Mouse (Mus musculus) neural tube, embryonic 15.5 days (tissue): ENCODE measurements around the gene Gm44511. TPM values are rescaled to one million over a fixed set of nuclear protein-coding genes. Genes with fewer than 3 reads are reported as not detected.
"Not testable (repeated sequence)": the region's sequence is repeated elsewhere in the genome, so short reads cannot be mapped to it uniquely, and the experiment has no call there.

Experiments
- ATAC-seq: fragments of 200-750 bp; cut with Nextera tagmentation; 2 replicates; pipeline ENCODE4 v1.8.0; 2017; ENCODE audit warnings: mild to moderate bottlenecking, moderate TSS enrichment, moderate library complexity; ENCODE audit not compliant: low FRiP score
- H3K27ac ChIP-seq: fragments of 300-500 bp; sonication (generic); replicated peaks from 2 replicates; pipeline ENCODE4 v1.5.1; 2015; ENCODE audit warnings: mild to moderate bottlenecking, inconsistent platforms
- H3K27me3 ChIP-seq: fragments of 300-500 bp; sonication (generic); replicated peaks from 2 replicates; pipeline ENCODE4 v1.6.1; 2015; ENCODE audit warnings: inconsistent platforms
- H3K36me3 ChIP-seq: fragments of 300-500 bp; sonication (generic); 2 replicates; pipeline ENCODE4 v1.6.1; 2015; ENCODE audit warnings: inconsistent platforms
- H3K4me1 ChIP-seq: fragments of 300-500 bp; sonication (generic); 2 replicates; pipeline ENCODE4 v1.6.1; 2015; ENCODE audit warnings: inconsistent platforms
- H3K4me2 ChIP-seq: fragments of 300-500 bp; sonication (generic); 2 replicates; pipeline ENCODE4 v1.6.1; 2015; ENCODE audit warnings: inconsistent platforms, mild to moderate bottlenecking, moderate library complexity
- H3K4me3 ChIP-seq: fragments of 300-500 bp; sonication (generic); replicated peaks from 2 replicates; pipeline ENCODE4 v1.5.1; 2015; ENCODE audit warnings: mild to moderate bottlenecking, inconsistent platforms
- H3K9ac ChIP-seq: fragments of 300-500 bp; sonication (generic); replicated peaks from 2 replicates; pipeline ENCODE4 v1.6.1; 2015; ENCODE audit warnings: mild to moderate bottlenecking, inconsistent platforms
- H3K9me3 ChIP-seq: fragments of 300-500 bp; sonication (generic); replicated peaks from 2 replicates; pipeline ENCODE4 v1.6.1; 2016; ENCODE audit warnings: inconsistent platforms
- WGBS: fragments of 180-500 bp; shearing (Covaris S2); methylation state at CpG from one replicate; pipeline ENCODE4 v1.1.7; 2015; ENCODE audit warnings: mixed read lengths; 5-methylcytosine and 5-hydroxymethylcytosine counted together
- polyA plus RNA-seq: library from polyadenylated mRNA; unstranded; fragments of >200 nt; fragmentation: Nextera tagmentation; extraction: Ambion mirVana; gene quantifications from 2 replicates; pipeline ENCODE4 v1.2.1, GENCODE M21; 2015

The Gm44511 gene
- polyA plus RNA-seq, 1 experiment from 2014 or later: not detected

DNA sequence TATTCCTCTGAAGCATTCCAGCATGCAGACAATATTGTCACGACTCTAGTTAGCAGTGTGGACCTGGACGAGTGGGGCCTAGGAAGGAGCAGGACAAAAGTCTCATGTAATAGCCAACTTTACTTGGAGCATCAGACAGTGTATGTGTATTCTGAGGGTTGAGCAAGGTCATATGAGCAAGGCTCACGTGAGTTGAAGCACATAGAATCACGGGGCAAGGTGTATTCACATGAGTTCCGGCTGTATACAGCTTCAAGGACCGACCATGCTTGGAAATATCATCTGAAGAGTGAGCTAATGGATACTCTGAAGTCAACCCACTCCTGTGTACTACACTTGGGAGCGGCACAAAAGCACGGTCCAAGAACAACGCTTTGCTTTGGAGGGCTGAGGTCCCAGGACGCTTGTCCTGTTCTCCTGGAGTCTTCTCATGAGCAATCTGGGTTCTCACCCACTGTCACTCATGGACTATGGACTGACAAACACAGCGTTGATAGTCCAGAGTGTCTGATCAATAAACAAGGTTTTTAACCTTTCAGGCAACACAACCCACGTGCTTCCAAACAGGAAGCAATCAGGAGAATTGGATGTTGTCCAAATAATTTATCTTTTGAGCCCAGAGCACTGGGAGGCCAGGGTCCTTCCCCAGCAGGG lies 71.2 kb downstream of the Gm44511 start:
- H3K4me1 ChIP-seq, ATAC-seq, H3K27me3 ChIP-seq, H3K4me3 ChIP-seq, H3K36me3 ChIP-seq, H3K9me3 ChIP-seq, H3K4me2 ChIP-seq, H3K9ac ChIP-seq: not testable (repeated sequence)
- peak overlapping the region; percentile 60; the same call in 1 of the 2 replicates for H3K27ac ChIP-seq
- 82% methylated on average over 12 of the region's 12 CpGs for WGBS

DNA sequence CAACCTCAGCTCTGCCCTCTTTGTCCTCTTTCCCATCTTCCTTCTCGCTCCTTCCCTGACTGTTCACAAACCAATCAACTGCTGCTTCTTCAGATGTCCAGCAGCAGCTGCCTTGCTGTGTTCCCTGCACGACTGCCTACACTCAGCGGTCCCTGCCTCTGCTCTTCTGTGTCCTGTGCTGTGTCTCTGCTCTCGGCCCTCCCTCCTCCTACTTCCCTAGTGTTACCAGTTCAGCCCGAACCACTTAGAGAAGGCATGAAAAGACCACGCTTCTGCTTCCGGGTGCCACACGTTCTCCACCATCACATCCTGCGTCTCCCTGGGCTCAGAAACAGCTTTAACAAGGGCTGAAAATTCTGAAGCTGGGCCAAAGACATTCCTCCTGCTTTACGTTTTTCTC lies 71.8 kb downstream of the Gm44511 start:
- H3K9me3 ChIP-seq, H3K27me3 ChIP-seq, H3K4me3 ChIP-seq, H3K4me1 ChIP-seq, H3K36me3 ChIP-seq, H3K9ac ChIP-seq: not testable (repeated sequence)
- Histone ChIP-seq H3K27ac (peak overlapping the region; percentile 60), H3K4me2 (peak overlapping the region; percentile 44)
- WGBS: 51% methylated on average over 10 of the region's 10 CpGs
- peak; percentile 74 for ATAC-seq

DNA sequence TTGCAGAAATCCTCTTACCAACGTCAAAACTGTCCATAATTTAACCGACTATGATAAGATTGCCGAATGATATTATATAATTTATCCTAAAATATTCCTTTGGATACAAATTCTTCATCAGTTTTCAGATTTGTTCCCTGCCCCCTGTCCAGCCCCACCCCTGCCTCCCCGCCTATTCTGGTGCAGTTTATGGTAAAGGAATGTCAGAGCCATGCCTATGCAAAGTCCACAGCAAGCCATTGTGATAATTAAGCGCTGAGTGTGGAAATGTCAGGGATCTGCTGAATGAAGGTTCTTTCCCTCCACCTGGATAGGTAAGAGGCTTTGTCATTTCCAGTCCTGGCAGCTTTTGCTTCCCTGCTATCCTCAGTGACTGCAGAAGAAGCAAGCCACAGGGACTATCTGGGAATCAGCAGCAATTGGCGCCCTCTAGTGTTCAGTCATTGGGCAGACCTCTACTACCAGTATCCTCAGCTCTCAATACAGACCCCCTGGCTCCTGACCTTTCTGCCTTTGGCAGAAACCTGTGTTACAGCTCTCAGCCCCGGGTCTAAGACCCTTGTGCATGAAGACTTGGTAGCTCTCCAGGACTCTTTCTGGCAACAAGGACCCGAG lies 72.4 kb downstream of the Gm44511 start:
- not testable (repeated sequence) for H3K4me1 ChIP-seq, H3K9me3 ChIP-seq, H3K4me3 ChIP-seq, H3K36me3 ChIP-seq, H3K27me3 ChIP-seq
- peak; percentile 97 for ATAC-seq
- peak overlapping the region; percentile 60 for H3K27ac ChIP-seq
- WGBS: 35% methylated on average over 8 of the region's 8 CpGs
- peak overlapping the region; percentile 44 for H3K4me2 ChIP-seq
- H3K9ac ChIP-seq: peak overlapping the region; percentile 36; the same call in 1 of the 2 replicates

DNA sequence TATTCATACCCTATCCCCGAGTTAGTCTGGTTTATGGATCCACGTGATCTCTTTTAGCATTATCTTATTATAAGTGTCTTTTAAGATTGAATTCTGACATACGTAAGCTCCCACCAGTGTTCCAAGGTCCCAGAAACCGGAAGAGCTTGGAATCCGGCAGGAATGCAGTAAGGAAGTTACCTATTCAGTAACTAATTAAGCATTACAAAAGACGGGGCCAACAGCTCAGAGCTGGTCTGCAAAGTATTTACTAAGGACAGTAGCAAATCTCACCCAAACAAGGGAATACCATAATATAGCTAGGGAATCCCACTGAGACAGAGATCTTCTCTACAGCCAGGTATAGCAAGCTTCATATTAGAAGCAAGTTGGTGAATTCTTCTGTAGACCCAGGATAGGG lies 79.1 kb downstream of the Gm44511 start:
- ATAC-seq: not testable (repeated sequence)
- 82% methylated on average over 6 of the region's 6 CpGs for WGBS

DNA sequence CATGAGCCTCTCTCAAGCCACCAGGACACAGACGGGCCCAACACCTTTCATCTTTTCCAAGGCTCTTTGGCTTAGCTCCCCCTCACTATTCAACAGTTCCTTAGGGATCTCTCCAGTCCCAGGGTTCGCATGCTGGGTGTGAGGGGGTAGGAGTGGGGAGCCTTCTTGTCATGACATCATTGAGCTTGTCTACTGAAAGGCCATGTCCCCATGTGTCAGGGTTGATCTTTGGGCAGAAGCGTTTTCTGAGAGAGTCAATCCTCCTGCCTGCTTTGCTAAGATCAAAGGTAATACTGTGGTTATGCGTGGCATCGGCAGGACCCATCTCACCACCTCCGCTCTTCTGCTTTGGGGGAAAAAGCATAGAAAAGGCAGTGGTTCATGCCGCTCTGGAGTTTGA lies 88.7 kb downstream of the Gm44511 start:
- H3K4me3 ChIP-seq: no peak overlapping the region
- H3K27ac ChIP-seq: no peak overlapping the region
- H3K9ac ChIP-seq: no peak overlapping the region
- H3K4me1 ChIP-seq: no peaks in the 10 kb centered on the region
- no peaks in the 10 kb centered on the region for H3K9me3 ChIP-seq
- H3K36me3 ChIP-seq: no peaks in the 10 kb centered on the region
- H3K4me2 ChIP-seq: no peak overlapping the region
- no peak for ATAC-seq
- WGBS: 91% methylated on average over 7 of the region's 7 CpGs
- H3K27me3 ChIP-seq: no peaks in the 10 kb centered on the region

More for the DNA sequence above, 79.1 kb downstream of the Gm44511 start:
- not testable (repeated sequence) for H3K27ac ChIP-seq, H3K4me3 ChIP-seq, H3K4me1 ChIP-seq, H3K9ac ChIP-seq, H3K27me3 ChIP-seq, H3K4me2 ChIP-seq, H3K9me3 ChIP-seq, H3K36me3 ChIP-seq

DNA sequence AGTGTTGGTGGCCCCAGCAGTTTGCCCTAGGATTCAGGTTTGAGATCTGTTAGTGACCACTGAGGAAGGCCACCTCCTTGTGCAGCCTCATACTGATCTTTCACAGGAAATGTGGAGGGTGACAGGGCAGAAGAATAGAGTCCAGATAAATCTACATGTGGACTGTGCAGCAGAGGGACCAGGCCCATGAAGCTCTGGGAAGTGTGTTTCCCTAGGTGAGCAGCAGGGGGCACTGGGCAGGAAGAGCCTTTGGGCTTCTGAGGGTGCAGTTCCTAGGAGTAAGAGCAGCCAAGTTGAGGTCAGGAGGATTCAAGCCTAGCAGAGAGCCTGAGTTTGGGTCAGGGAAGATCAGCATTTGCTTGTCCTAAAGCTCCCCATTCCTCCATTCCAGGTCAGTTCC lies 90.0 kb downstream of the Gm44511 start:
- no peak for ATAC-seq
- H3K9me3 ChIP-seq: no peaks in the 10 kb centered on the region
- H3K4me3 ChIP-seq: no peak overlapping the region
- H3K4me2 ChIP-seq: no peak overlapping the region
- H3K4me1 ChIP-seq: no peaks in the 10 kb centered on the region
- H3K27ac ChIP-seq: no peak overlapping the region
- H3K36me3 ChIP-seq: no peaks in the 10 kb centered on the region
- no peak overlapping the region for H3K9ac ChIP-seq
- H3K27me3 ChIP-seq: no peaks in the 10 kb centered on the region

DNA sequence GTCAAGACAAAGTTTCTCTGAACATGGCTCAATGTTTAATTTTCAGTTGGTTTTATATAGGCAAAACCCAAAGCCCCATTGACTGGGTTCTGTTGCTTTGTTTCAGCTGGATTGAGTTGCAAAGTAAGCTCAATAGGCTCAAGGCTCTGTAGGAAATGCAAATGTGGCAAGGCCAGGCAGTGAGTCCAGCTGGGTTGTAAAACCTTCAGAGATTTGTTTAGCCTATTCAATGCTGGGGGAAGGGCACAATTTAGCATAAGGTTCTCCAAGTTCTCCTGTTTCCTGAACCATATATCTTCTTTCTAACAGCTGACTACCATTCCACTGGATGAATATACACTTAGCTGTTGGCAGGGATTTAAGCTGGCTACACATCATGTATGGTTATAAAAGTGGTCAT lies 91.2 kb downstream of the Gm44511 start:
- ATAC-seq: no peak
- no peak overlapping the region for H3K9ac ChIP-seq
- no peaks in the 10 kb centered on the region for H3K4me1 ChIP-seq
- H3K27me3 ChIP-seq: no peaks in the 10 kb centered on the region
- no peak overlapping the region for H3K4me3 ChIP-seq
- H3K9me3 ChIP-seq: no peaks in the 10 kb centered on the region
- no peak overlapping the region for H3K4me2 ChIP-seq
- no peak overlapping the region for H3K27ac ChIP-seq
- no peaks in the 10 kb centered on the region for H3K36me3 ChIP-seq

DNA sequence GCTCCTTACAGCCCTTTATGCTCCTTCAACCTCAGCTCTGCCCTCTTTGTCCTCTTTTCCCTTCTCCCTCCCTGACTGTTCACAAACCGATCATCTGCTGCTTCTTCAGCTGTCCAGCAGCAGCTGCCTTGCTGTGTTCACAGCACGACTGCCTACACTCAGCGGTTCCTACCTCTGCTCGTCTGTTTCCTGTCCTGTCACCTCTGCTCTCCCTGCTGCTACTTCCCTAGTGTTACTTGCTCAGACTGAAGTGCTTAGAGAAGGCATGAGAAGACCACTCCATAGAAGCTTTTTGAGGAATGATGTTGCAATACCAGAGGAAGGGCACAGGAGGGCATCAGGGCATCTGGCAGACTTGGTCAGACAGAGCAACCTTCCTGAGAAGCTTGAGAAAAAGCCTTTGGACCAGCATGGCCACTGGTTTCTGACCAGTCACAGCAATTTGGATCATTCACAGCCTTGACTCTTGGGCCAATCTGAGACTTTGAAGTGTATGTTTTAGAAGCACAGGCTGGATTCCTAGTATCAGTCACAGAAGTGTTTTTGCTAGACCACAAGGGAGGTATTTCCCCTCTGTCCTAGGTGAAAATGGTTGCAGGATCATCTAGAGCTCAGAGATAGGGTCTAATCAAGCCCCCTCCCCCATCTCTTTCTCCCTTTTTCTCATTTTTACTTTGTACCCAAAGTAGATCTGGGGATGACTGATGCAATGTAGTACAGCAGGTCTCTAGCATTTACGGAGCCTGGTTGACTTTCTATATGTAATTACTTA lies 92.0 kb downstream of the Gm44511 start:
- H3K27ac ChIP-seq: no peak overlapping the region
- H3K4me2 ChIP-seq: no peak overlapping the region
- H3K4me1 ChIP-seq: no peaks in the 10 kb centered on the region
- H3K9ac ChIP-seq: no peak overlapping the region
- no peak for ATAC-seq
- no peaks in the 10 kb centered on the region for H3K36me3 ChIP-seq
- no peaks in the 10 kb centered on the region for H3K9me3 ChIP-seq
- no peaks in the 10 kb centered on the region for H3K27me3 ChIP-seq
- H3K4me3 ChIP-seq: no peak overlapping the region
- WGBS: 60% methylated on average over 5 of the region's 5 CpGs

DNA sequence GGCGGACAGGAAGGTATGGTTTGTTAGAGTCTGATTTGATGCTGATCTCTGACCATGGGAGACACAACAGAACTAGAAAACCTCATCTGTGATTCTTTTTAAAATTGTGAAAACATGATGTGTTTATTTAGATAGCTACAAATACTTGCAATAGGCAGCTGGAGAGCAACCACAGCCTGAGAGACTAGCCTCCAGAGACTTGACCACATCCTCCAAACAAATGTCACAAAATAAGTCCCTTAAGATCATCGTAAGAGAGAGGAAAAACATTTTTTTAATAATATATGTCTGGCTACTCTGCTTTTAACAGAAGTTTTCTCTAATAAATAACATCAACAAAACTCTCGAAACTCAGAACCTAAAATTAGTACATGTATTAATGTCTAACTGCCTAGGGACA lies 94.1 kb downstream of the Gm44511 start:
- H3K4me1 ChIP-seq: no peaks in the 10 kb centered on the region
- no peak overlapping the region for H3K27ac ChIP-seq
- H3K4me2 ChIP-seq: no peak overlapping the region
- H3K36me3 ChIP-seq: no peaks in the 10 kb centered on the region
- H3K4me3 ChIP-seq: no peak overlapping the region
- 82% methylated on average over 3 of the region's 3 CpGs for WGBS
- no peak overlapping the region for H3K9ac ChIP-seq
- no peak for ATAC-seq
- H3K9me3 ChIP-seq: no peaks in the 10 kb centered on the region
- no peaks in the 10 kb centered on the region for H3K27me3 ChIP-seq

Other genes starting within 250 kb of the Gm44511 start
- gene A2ml1, start 244.7 kb downstream of the Gm44511 start, polyA plus RNA-seq: 3.5 and 4.8 TPM in 2 replicates
- 0.70 TPM in 1 of 2 replicates, not detected in the other for gene Klrb1a, start 202.8 kb downstream of the Gm44511 start, polyA plus RNA-seq
- gene Clec2h, start 163.9 kb downstream of the Gm44511 start, polyA plus RNA-seq: 0.38 TPM in 1 of 2 replicates, not detected in the other
- gene Klrb1, start 103.3 kb downstream of the Gm44511 start, polyA plus RNA-seq: 0.95 and 1.00 TPM in 2 replicates
- 0.09 and 0.70 TPM in 2 replicates for gene Klrb1c, start 37.1 kb downstream of the Gm44511 start, polyA plus RNA-seq
- gene Klrb1b, start within 50 bp of the Gm44511 start, polyA plus RNA-seq: 0.49 TPM in 1 of 2 replicates, not detected in the other
- 0.92 TPM in 1 of 2 replicates, not detected in the other for gene Clec2i, start 61.3 kb upstream of the Gm44511 start, polyA plus RNA-seq
- 0.41 and 5.9 TPM in 2 replicates for gene BC035044, start 64.8 kb upstream of the Gm44511 start, polyA plus RNA-seq
- gene Clec2g, start 108.1 kb upstream of the Gm44511 start, polyA plus RNA-seq: not detected in 2 replicates
- 0.58 and 0.78 TPM in 2 replicates for gene Klrb1f, start 219.6 kb upstream of the Gm44511 start, polyA plus RNA-seq